Mouse (Mus musculus) embryonic fibroblast, embryonic 13.5 days (primary cell): ENCODE results near the gene Nat8.
"Not testable (repeated sequence)": the region's sequence is repeated elsewhere in the genome, so short reads cannot be mapped to it uniquely, and the experiment has no call there.

Experiments
- CTCF ChIP-seq: IDR thresholded peaks from 2 replicates; pipeline ENCODE4 v1.5.1; 2011; ENCODE audit warnings: mild to moderate bottlenecking, control low read depth, low read length, moderate library complexity, borderline replicate concordance; ENCODE audit not compliant: insufficient read depth
- POLR2A ChIP-seq: IDR thresholded peaks from 2 replicates; pipeline ENCODE4 v1.6.1; 2011; ENCODE audit warnings: low read depth, mild to moderate bottlenecking, control low read depth, low read length, moderate library complexity

DNA sequence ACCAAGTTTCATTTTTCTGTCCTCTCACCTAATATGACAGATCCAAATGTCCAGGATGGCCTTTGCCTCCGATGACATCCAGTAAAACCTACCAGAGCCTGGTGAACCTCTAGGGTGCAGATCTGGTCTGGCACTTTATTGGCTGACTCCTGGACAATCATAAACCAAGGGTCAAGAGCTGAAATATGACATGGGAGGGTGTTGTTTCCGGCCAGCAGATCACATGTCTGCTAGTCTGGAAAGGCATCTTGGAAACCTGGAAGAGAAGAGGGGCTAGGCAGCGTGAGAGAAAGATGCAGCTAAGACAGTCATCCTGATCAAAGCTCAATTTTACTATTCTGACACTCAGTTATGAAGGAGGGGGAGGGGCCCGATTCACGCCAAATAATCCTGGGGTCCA, 37.1 kb upstream of the Nat8 start, which contains the start of gene Nat8f2:
- not testable (repeated sequence) for TF ChIP-seq POLR2A, CTCF
